Mouse (Mus musculus): ENCODE results near the gene Gm9945.

The Gm9945 gene

DNA sequence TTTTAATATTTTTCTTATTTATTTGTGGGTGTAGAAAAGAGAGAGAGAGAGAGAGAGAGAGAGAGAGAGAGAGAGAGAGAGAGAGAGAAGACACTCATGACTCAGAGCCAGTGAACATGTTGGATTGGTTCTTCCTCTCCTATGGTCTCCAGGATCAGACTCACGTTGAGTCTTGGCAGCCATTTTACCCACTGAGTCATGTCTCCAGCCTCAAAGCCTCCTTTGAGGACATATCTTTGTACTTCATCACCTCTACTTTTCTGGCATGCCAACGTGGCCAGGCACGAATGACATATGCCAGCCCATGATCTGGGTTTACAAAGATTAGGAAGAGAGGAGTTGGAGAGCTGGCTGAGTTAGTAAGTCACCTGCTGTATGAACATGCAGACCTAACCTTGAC, 19.8 kb upstream of the Gm9945 start:
- DNase-seq (ENCODE audit: extremely low read depth, low read depth, low spot score) = no peak

DNA sequence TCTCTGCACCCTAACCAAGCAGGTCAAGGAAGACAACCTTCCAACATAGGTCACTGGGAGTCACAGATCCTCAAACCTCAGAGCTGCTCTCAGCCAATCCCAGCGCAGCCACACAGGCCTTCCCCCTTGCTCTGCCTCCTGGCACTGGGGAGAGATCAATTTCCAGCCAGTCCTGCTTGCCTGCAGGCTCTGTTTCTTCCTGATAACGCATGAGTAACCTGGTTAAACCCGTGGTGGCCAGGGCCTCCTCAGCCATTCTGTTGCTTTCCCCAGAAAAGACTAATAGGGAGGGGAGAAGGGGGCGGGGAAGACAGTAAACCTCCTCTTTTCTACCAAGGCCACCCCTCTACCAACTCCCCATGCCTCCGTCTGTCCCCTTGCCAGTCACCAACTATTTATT, 18.2 kb upstream of the Gm9945 start:
- DNase-seq (ENCODE audit: extremely low read depth, low read depth, low spot score) = no peak

DNA sequence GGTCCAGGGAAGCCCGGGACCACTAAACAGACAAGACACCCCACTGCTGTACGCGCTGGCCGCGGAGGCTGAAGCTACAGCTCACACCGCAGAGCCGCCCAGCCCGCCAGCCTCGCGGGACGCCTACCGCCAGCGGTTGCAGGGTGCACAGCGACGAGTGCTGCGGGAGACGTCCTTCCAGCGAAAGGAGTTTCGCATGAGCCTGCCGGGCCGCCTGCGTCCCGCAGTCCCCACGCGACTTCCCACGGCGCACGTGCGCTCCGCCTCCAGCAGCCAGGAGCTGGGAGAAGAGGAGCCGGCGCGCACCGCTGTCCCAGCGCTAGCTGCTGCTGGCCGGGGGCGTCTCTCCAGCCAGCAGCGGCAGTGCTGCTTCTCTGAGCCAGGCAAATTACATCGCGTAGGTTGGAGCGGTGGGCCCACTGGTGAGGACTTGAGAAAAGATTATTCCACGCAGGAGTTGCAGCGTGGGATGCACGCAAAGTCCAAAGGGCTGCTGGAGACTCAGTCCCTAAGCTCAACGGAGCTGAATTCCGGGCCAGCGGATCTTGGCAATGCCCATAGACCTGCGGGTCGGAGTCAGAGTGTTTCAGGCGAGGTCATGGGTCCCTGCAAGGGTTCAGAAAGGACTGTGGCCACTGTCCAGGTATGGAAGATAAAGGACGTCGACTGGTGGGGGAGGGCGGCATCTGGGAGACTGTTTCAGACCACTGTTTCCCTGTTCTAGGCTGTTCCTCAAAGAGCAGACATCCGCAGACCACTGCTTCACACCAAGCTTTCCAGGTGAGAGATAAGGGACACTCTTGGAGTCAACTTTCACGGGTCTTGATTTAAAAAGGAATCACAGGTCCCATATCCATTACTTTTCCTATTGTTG, 16.2 kb upstream of the Gm9945 start:
- DNase-seq (ENCODE audit: extremely low read depth, low read depth, low spot score) = no peak

DNA sequence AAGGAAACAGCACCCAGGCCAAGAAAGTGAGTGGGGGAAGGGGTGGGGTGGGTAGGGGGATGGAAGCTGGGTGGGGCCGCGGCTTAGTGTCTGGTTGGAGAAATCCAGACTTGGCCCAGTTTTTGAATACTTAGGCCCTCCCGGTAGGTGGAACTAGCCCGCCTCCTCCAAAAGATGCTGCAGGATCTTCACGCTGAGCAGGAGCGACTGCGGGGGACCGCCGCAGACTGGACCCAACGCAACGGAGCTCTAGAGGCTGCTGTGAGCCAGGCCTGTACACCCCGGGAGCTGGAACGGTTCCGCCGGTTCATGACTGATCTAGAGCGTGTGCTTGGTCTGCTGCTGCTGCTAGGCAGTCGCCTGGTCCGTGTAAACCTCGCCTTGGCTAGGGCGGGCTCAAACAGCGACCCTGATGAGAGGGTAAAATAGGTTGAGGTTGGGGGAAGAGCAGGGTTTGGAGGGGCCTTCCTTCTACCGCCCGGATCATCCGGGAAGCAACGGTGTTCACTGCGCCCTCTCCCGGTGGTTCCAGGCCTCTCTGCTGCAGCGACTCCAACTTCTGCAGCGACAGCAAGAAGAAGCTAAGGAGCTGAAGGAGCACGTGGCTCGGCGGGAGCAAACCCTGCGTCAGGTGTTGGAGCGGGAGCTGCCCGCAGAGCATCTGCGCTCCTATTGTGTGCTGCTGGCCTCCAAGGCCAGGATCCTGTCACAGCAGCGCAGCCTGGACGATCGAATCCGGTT, 13.6 kb upstream of the Gm9945 start:
- DNase-seq (ENCODE audit: extremely low read depth, low read depth, low spot score) = no peak

DNA sequence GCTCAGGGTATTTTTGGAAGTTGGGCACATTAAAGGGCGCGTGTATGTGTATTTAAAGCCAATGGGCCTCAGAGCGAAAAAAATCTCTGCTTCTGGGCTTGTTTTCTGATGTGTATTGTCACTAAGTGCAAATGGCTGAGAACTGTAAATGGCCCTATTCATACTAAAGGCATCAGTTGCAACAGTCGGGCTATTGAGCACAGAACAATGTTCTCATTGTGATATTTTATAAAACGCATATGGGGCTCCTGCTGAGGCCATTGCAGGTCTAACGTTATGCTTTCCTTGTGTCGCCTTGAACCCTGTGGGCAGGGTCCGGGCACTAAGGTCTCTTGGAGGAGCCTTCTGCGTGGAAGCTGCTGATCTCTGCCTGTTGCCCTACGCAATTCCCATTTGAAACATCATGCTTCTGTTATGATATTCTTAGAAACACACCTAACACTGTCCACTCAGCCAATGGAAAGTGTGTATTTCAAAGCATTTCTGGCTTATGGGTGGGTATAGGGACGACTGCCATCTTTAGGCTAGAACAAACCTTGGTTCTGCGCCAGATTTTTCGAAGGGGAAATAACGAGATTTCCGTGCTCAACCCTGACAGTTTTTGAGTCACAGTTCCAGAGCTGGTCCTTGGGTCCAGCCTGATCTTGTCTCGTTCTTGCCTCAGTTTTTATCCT, 10.5 kb upstream of the Gm9945 start:
- DNase-seq (ENCODE audit: extremely low read depth, low read depth, low spot score) = no peak

DNA sequence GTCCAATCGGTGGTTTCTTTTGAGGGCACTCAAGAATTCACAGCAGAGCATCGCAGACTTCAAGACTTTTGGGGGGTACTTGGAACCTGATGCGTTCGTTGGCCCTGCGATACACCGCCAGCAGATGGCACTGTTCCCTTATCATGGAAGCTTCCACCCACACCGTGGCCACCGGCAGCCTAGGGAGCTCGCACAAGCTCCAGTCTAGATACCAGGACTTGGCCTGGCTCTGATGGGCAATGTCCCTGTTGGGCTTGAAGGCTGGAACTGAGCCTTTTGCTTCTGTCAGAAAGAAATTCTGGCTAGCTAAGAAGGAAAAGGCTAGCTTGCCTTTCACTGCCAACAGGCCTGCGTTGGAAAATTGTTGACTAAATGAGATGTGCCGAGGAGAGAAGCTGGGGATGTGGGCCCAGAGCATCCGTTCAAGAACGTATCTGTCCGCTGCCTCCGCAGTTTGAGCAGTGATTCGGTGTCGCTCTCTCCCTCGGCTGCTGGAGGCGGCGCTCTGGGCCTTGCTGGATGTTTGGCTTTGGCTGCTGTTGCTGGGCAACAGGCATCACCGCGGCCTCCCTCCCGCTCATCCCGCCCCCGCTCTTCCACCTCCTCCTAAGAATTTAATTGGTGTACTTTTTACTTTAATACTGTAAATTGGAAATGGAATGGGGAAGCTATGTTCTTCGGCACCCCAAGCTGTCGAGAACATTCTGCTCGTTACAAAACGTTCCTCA, 9.8 kb upstream of the Gm9945 start, which contains the start of gene Gm9837:
Gene Gm9837, minus strand, starts transcription at position 512 of the 728 bp plus-strand sequence.
- DNase-seq (ENCODE audit: extremely low read depth, low read depth, low spot score) = no peak

DNA sequence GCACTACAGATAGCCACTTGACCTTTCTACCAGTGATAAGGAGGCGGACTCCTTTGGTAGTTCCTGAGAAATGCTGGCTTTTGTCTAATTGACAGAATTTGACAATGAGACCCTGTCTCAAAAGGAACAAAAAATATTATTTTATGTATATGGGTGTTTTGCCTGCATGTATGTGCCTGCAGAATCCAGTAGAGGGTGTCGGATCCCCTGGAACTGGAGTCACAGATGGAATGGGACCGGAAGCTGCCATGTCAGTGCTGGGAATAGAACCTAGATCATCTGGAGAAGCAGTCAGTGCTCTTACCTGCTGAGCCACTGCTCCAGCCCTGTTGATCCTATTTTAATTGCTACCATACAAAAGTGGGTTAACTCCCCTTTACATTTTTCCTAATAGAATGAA, 7.3 kb upstream of the Gm9945 start:
- DNase-seq (ENCODE audit: extremely low read depth, low read depth, low spot score) = no peak

DNA sequence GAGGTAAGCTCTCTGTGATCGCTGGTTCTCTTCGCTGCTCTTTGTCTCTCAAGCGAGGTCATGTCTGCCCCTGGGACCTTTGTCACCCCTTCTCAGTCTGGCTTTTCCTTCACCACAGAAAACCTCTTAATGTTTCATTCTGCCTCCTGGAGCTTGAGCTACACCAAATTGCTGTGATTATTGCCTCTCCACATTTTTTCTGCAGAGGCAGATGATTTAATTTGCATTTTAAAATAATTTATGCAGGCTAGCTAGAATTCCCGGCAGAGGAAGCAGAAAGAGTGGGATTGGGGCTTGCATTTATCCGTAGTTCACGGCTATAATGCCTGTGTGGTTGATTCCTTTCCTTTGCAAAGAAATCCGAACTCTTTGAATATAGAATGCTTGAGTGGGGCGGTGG, 4.3 kb upstream of the Gm9945 start:
- no peak for DNase-seq (ENCODE audit: extremely low read depth, low read depth, low spot score)

DNA sequence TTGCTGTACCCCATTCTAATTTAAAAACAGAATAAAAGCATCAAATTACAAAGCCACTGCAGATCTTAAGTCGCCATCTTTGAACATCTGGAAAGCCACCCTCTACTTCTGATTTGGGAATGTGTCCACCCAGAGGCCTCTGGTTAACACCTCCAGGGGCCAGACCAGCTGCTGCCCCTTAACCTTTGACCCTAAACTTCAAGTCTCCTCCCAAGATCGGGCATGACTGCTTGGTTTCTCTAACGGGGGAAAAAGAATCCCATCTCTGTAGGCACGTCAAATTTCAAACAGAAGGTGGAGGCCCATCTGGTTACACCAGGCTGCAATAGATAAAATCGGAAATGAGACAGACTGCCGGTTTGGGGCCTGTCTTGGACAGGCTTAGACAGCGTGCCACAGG, 2.1 kb upstream of the Gm9945 start:
- DNase-seq (ENCODE audit: extremely low read depth, low read depth, low spot score) = no peak

DNA sequence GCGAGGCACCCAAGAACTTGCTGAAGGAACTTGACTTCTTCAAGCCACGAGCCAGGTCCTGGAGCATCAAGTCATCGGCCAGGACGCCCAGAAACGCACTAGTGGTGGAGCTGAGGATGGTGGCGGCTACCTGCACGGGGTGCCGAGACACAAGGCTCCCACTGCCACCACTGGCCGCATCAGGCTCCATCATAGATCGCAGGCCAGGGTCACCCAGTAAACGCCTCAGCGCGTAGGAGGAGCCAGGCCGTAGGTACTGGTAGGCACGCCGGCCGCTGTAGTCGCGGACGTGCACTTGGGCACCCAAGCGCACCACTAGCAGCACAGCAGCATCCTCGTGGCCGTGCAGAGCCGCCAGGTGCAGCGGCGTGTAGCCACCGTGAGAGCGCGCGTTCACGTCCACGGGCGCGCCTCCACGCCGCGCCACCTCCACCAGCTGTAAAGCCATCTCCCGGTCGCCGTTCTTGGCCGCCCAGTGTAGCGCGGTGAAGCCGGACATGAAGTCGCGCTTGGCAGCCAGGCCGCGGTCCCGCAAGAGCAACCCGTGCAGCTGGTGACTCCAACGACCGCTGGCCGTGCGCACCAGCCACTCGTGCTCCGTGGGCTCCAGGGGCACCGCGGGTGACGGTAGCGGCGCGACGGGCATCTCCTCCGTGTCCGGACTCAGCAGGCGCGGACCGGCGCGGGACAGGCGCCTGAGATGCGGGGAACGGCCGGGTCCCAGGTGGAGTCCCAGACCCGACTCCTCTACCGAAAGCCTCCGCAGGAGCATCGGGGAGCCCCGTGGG, 1.4 kb upstream of the Gm9945 start:
- DNase-seq (ENCODE audit: extremely low read depth, low read depth, low spot score) = no peak

DNA sequence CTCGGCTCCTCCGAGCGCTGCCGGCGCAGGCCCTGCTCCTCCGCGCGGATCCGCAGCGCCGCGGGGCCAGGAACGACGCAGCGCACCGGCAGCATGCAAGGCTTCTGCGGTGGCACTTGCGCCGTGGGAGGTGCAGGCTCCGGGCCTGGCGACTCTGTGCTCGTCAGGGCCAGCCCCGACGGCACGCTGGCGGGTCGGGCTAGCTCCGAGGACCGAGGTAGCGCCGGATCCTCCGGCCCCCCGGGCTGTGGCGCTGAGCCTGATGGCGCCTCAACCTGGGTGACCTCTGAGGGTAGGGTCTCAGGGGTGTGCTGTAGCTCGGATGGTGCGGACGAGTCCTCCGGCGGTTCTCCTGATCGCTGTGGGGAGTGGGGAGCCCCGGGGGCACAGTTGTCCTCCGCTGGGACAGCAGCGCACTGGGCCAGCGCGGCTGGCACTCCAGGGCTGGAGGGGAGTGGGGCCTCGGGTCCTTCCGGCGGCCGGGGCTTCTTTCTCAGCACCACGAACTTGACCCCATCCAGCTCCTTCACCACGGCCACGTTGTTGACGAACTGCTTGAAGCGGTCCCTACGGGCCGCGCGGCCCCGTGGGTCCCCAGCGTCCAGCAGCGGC, 689 bp upstream of the Gm9945 start:
- DNase-seq (ENCODE audit: extremely low read depth, low read depth, low spot score) = no peak

DNA sequence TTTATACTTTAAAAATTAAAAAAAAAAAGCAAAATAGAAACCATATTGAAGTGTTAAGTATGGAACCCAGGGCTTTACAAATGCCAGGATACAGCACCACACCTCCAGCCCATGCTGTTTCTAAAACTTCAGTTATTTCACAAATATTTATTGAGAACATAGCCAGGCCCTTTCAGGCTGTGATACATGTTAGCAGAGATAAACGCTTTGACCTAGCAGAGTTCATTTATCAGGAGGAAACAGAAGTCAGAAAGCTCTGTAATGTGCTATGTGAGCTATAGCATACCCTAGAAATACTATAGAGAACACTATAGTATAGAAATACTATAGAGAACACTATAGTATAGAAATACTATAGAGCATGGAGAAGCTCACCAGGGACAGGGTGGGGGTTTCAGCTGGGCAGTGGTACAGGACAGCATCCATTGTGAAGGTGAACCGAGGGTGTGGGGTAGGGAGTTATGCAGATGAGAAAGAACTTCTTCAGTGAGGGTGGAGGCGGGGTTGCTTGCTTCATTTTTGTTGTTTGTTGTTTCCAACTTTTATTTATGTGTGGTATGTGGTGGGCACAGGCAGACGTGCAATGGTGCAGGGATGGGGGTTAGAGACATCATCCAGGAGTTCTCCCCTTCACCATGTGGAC, 1.2 kb downstream of the Gm9945 start:
- no peak for DNase-seq (ENCODE audit: extremely low read depth, low read depth, low spot score)

DNA sequence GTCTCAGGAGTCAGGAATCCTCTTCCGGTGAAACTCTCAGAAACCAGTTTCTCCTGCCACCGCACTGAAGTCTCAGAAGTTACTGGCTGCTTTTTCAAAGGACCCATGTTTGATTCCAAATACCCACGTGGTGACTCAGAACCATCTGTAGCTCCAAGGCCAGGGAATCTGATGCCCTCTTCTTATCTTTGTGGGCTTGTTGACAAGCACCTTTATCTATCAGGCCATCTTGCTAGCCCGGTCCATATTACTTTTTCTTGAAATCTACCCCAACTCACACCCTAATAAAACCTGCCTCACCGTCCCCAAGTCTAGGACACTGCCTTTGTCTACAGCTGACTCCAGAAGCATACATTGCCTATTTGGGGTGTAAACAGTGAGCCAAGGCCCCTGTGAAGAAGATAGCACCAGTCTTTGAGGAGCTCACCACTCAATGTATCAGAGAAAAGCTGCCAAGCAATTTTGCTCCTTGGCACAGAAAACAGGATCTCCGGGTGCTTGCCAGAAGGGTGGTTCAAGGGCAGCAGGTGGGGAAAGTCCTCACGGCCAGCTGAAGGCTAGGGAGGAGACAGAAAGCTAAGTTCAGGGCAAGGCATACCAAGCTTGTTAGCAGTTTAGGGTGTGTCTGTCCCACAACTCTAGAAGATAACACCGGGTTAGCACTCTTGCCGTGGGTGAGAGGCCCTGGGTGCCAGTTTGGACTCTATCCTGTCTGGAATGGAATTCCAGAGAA, 3.4 kb downstream of the Gm9945 start:
- DNase-seq (ENCODE audit: extremely low read depth, low read depth, low spot score) = no peak

DNA sequence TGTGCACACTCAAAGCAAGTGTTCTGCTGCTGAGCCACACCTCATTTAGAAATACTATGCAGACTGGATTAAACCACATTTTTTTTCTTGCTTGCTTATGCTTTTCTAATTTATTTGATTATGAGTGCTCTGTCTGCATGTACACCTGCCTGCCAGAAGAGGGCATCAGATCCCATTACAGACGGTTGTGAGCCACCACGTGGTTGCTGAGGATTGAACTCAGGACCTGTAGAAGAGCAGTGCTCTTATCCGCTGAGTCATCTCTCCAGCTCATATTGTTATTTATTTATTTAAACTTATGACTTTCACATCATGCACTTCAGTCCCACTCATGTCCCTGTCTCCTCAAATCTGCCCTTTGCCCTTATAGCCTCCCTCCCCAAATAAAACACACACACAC, 5.8 kb downstream of the Gm9945 start:
- no peak for DNase-seq (ENCODE audit: extremely low read depth, low read depth, low spot score)

DNA sequence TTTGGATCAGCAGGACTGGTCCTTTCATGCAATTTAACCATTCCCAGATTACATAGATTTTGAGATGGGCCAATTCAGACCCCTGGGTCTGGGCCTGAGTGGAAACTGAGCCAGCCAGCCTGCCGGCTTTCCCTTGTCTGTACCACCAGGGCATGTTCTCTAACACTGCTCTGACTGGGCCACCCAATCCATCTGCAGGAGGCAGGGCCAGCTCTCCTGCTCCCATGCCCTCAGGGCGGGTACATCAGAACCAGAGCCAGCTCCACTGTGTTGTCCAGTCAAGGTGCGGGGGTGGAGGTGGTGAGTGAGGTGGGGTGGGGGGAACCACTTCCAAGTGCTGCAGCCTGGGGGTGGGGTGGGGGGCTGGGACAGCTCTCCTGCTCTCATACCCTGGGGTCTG, 6.4 kb downstream of the Gm9945 start:
- DNase-seq (ENCODE audit: extremely low read depth, low read depth, low spot score) = no peak

DNA sequence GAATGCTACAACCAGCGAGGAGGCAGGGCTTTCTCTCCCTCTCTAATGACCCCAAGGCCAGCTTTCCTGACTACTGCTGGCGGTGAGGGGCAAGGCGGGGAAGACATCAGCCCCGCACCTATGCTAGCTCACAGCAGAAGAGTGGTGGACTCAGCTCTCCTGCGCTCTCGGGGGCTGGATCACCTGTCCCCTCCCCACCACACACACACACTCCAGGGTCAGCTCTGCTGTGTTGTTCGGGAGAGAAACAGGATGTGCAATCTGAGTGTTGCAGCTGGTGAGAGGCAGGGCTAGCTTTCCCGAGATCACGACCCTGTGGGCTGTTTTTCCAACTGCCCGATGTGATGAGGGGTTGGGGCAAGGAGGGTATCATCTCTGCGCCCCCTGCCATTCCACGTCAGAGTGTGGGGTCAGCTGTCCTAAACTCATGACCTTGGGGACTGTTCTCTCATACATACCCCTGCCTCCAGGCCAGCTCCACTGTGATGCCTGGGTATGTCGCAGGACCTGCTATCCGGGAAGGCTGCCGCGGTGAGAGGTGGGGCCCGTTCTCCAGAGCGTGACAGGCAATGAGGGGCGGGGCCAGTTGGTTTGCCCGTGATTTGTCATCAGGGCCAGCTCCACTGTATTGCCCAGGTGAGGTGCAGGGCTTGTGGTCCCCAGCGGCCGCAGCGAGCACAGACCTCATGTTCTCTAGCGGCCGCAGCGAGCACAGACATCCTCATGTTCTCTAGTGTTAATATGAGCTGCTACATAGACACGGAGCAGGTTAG, 7.0 kb downstream of the Gm9945 start:
- DNase-seq (ENCODE audit: extremely low read depth, low read depth, low spot score) = no peak

DNA sequence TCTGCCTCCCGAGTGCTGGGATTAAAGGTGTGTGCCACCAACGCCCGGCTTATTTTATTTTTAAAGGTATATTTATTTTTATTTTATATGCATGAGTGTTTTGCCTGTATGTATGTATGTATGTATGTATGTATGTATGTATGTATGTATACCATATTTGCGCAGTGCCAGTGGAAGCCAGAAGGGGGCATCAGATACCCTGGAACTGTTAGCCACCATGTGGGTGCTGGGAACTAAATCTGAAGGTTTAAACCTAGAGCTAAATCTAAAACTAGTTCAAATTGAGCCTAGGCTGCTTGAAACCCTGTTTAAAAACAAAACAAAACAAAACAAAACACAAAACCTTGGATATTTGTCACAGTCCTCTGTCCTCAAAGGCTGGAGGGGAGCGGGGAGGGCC, 9.0 kb downstream of the Gm9945 start:
- no peak for DNase-seq (ENCODE audit: extremely low read depth, low read depth, low spot score)

DNA sequence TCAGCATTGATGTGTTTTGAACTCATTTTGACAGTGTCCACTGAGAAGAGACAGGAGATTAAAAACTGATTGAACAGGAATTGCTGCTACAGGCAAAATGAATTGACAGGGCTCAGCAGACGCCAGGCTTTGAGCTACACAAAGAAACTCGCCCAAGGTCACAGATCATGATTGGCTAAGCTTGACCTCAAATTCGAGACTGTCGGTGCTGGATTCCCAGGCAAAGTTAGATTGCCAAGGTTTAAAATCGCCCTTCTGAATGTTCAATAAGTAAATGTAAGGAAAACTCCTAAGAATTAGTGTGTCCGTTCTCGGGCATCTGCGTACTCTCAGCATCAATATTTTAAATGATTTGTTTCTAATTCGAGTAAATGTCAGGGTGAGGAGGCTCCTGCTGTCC, 9.5 kb downstream of the Gm9945 start:
- no peak for DNase-seq (ENCODE audit: extremely low read depth, low read depth, low spot score)
